Mouse (Mus musculus) hindbrain, embryonic 14.5 days (tissue): ENCODE measurements at regions not wholly inside any gene's neighbourhood (a gene's known extent, or its start where the extent isn't known, plus 50 kb on each side); places are given as distances from the start of the nearest gene placed in this dataset.

ENCODE experiments used
- ATAC-seq: fragments of 200-750 bp; cut with Nextera tagmentation; 2 replicates; pipeline ENCODE4 v1.8.0; 2017; ENCODE audit warnings: moderate number of reproducible peaks, mild to moderate bottlenecking, moderate TSS enrichment, moderate library complexity; ENCODE audit not compliant: low FRiP score
- DNase-seq: peaks from one replicate; pipeline ENCODE4 v3.0.0-alpha.2; 2015; ENCODE audit warnings: low spot score
- H3K27ac ChIP-seq: fragments of 300-500 bp; sonication (generic); 2 replicates; pipeline ENCODE4 v1.5.1; 2014; ENCODE audit warnings: mild to moderate bottlenecking, moderate library complexity
- H3K27me3 ChIP-seq: fragments of 300-500 bp; sonication (generic); 2 replicates; pipeline ENCODE4 v1.6.1; 2014; ENCODE audit warnings: mild to moderate bottlenecking, low read length, mixed read lengths; ENCODE audit not compliant: control insufficient read depth, insufficient read depth
- H3K36me3 ChIP-seq: fragments of 300-500 bp; sonication (generic); replicated peaks from 2 replicates; pipeline ENCODE4 v1.6.1; 2014; ENCODE audit not compliant: control insufficient read depth, insufficient read depth
- H3K4me1 ChIP-seq: fragments of 300-500 bp; sonication (generic); replicated peaks from 2 replicates; pipeline ENCODE4 v1.6.1; 2014; ENCODE audit warnings: antibody characterized with exemption, low read length, mixed read lengths; ENCODE audit not compliant: control insufficient read depth, insufficient read depth
- H3K4me2 ChIP-seq: fragments of 300-500 bp; sonication (generic); replicated peaks from 2 replicates; pipeline ENCODE4 v1.6.1; 2014; ENCODE audit warnings: mild to moderate bottlenecking, moderate library complexity
- H3K4me3 ChIP-seq: fragments of 300-500 bp; sonication (generic); replicated peaks from 2 replicates; pipeline ENCODE4 v1.5.1; 2014; ENCODE audit warnings: mild to moderate bottlenecking, low read length
- H3K9ac ChIP-seq: fragments of 300-500 bp; sonication (generic); 2 replicates; pipeline ENCODE4 v1.6.1; 2014
- H3K9me3 ChIP-seq: fragments of 300-500 bp; sonication (generic); 2 replicates; pipeline ENCODE4 v1.6.1; 2016; ENCODE audit warnings: low read length; ENCODE audit not compliant: control insufficient read depth
- WGBS: fragments of 180-500 bp; shearing (Covaris S2); extraction: QIAGEN DNeasy Blood & Tissue Kit; methylation state at CpG from one replicate; pipeline ENCODE4 v1.1.7; 2014; 5-methylcytosine and 5-hydroxymethylcytosine counted together

GRCm38 (mm10) chr10:37286305-37286704, 147.6 kb upstream of the Marcks start:
- DNase-seq (no peak), ATAC-seq (no peak)
- no peak overlapping the region for H3K4me2 ChIP-seq
- H3K27ac ChIP-seq = no peak overlapping the region
- no peaks in the 10 kb centered on the region for H3K9me3 ChIP-seq
- no peaks in the 10 kb centered on the region for H3K4me1 ChIP-seq
- H3K27me3 ChIP-seq = no peaks in the 10 kb centered on the region
- WGBS = 81% methylated on average over 5 of the region's 5 CpGs
- no peak overlapping the region for H3K4me3 ChIP-seq
- no peak overlapping the region for H3K9ac ChIP-seq
- H3K36me3 ChIP-seq = no peaks in the 10 kb centered on the region

GRCm38 (mm10) chr10:37282951-37283350, 144.2 kb upstream of the Marcks start:
- no peaks in the 10 kb centered on the region for H3K4me1 ChIP-seq
- no peak overlapping the region for H3K27ac ChIP-seq
- ATAC-seq = no peak
- no peak overlapping the region for H3K9ac ChIP-seq
- H3K9me3 ChIP-seq = no peaks in the 10 kb centered on the region
- no peak for DNase-seq
- H3K4me3 ChIP-seq = no peak overlapping the region
- no peaks in the 10 kb centered on the region for H3K27me3 ChIP-seq
- H3K4me2 ChIP-seq = no peak overlapping the region
- H3K36me3 ChIP-seq = no peaks in the 10 kb centered on the region

- Histone ChIP-seq H3K36me3 (no peaks in the 10 kb centered on the region), H3K4me1 (no peaks in the 10 kb centered on the region), H3K27ac (no peak overlapping the region), H3K4me2 (no peak overlapping the region), H3K4me3 (no peak overlapping the region), H3K27me3 (no peaks in the 10 kb centered on the region), H3K9me3 (no peaks in the 10 kb centered on the region), H3K9ac (no peak overlapping the region)
- DNase-seq = no peak
- WGBS = 96% methylated on average over 4 of the region's 4 CpGs
- ATAC-seq = no peak
Measured at GRCm38 (mm10) chr10:37280823-37281222, 142.1 kb upstream of the Marcks start.

GRCm38 (mm10) chr10:37280150-37280820, 141.6 kb upstream of the Marcks start:
- no peak overlapping the region for H3K4me3 ChIP-seq
- no peak overlapping the region for H3K9ac ChIP-seq
- no peak overlapping the region for H3K4me2 ChIP-seq
- 90% methylated on average over 6 of the region's 6 CpGs for WGBS
- H3K36me3 ChIP-seq = no peaks in the 10 kb centered on the region
- no peak overlapping the region for H3K27ac ChIP-seq
- ATAC-seq = no peak
- no peak for DNase-seq
- no peaks in the 10 kb centered on the region for H3K4me1 ChIP-seq
- no peaks in the 10 kb centered on the region for H3K9me3 ChIP-seq
- H3K27me3 ChIP-seq = no peaks in the 10 kb centered on the region

- no peaks in the 10 kb centered on the region for H3K9me3 ChIP-seq
- WGBS = 48% methylated on average over 1 of the region's 1 CpGs
- no peak overlapping the region for H3K4me2 ChIP-seq
- no peak for DNase-seq
- no peak overlapping the region for H3K27ac ChIP-seq
- H3K4me3 ChIP-seq = no peak overlapping the region
- no peaks in the 10 kb centered on the region for H3K4me1 ChIP-seq
- H3K36me3 ChIP-seq = no peaks in the 10 kb centered on the region
- H3K27me3 ChIP-seq = no peaks in the 10 kb centered on the region
- ATAC-seq = no peak
- no peak overlapping the region for H3K9ac ChIP-seq
Measured at GRCm38 (mm10) chr10:37279316-37279715, 140.6 kb upstream of the Marcks start.

- Histone ChIP-seq H3K27me3 (no peaks in the 10 kb centered on the region), H3K4me2 (no peak overlapping the region), H3K27ac (no peak overlapping the region), H3K4me1 (no peaks in the 10 kb centered on the region), H3K9me3 (no peaks in the 10 kb centered on the region), H3K9ac (no peak overlapping the region), H3K4me3 (no peak overlapping the region), H3K36me3 (no peaks in the 10 kb centered on the region)
- WGBS = 86% methylated on average over 1 of the region's 1 CpGs
- DNase-seq = no peak
- ATAC-seq = no peak
Measured at GRCm38 (mm10) chr10:37275857-37276256, 137.1 kb upstream of the Marcks start.

GRCm38 (mm10) chr10:37275271-37275670, 136.6 kb upstream of the Marcks start:
- no peaks in the 10 kb centered on the region for H3K4me1 ChIP-seq
- H3K4me3 ChIP-seq = no peak overlapping the region
- no peaks in the 10 kb centered on the region for H3K36me3 ChIP-seq
- no peaks in the 10 kb centered on the region for H3K9me3 ChIP-seq
- DNase-seq (no peak), ATAC-seq (no peak)
- no peak overlapping the region for H3K27ac ChIP-seq
- no peak overlapping the region for H3K9ac ChIP-seq
- no peaks in the 10 kb centered on the region for H3K27me3 ChIP-seq
- 60% methylated on average over 7 of the region's 7 CpGs for WGBS
- H3K4me2 ChIP-seq = no peak overlapping the region

GRCm38 (mm10) chr10:37271967-37272366, 133.2 kb upstream of the Marcks start:
- ATAC-seq (no peak), DNase-seq (no peak)

GRCm38 (mm10) chr10:37270236-37271000, 131.7 kb upstream of the Marcks start:
- H3K4me3 ChIP-seq = no peak overlapping the region
- DNase-seq (no peak), ATAC-seq (no peak)
- whole genome bisulfite sequencing = 75% methylated on average over 10 of the region's 10 CpGs
- H3K9me3 ChIP-seq = no peaks in the 10 kb centered on the region
- no peak overlapping the region for H3K9ac ChIP-seq
- no peaks in the 10 kb centered on the region for H3K36me3 ChIP-seq
- H3K27ac ChIP-seq = no peak overlapping the region
- H3K4me1 ChIP-seq = 0 out of 2 replicates have a peak, but pooled peaks cover 2% of the 10 kb centered on the region
- no peak overlapping the region for H3K4me2 ChIP-seq
- H3K27me3 ChIP-seq = no peaks in the 10 kb centered on the region

More at GRCm38 (mm10) chr10:37271967-37272366, 133.2 kb upstream of the Marcks start:
- Histone ChIP-seq H3K27ac (no peak overlapping the region), H3K4me1 (0 out of 2 replicates have a peak, but pooled peaks cover 2% of the 10 kb centered on the region), H3K9ac (no peak overlapping the region), H3K36me3 (no peaks in the 10 kb centered on the region), H3K9me3 (no peaks in the 10 kb centered on the region), H3K27me3 (no peaks in the 10 kb centered on the region), H3K4me3 (no peak overlapping the region), H3K4me2 (no peak overlapping the region)
- 75% methylated on average over 1 of the region's 1 CpGs for WGBS
